Mouse (Mus musculus) WW6 (cell line): ENCODE measurements around the gene Flrt2.

Experiments used
- DNase-seq: peaks from one replicate; pipeline ENCODE4 v3.0.0-alpha.2; 2013; ENCODE audit warnings: low read depth, low spot score

The Flrt2 gene

GRCm38 (mm10) chr12:95734075-95734474 lies 42.0 kb downstream of the Flrt2 start:
- DNase-seq, result no peak

DNA sequence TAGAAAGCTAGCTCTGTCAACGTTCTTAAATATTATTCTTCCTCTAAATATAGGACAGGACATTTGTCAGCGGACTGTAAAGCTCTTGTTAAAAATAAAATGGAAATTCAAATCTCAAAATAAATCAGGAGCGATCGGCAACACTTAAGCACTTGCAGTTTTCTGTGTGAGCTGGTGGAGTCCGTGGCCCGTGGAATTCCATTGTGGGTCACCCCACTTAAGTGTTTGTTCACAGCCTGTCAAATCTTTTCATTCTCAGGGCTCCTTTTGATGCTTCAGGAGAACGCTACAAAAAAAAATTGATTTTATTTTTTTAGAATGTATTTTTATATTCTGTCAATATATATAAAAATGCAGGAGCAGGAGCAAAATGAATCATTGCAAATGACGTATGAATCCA lies 45.5 kb downstream of the Flrt2 start:
- no peak for DNase-seq

DNA sequence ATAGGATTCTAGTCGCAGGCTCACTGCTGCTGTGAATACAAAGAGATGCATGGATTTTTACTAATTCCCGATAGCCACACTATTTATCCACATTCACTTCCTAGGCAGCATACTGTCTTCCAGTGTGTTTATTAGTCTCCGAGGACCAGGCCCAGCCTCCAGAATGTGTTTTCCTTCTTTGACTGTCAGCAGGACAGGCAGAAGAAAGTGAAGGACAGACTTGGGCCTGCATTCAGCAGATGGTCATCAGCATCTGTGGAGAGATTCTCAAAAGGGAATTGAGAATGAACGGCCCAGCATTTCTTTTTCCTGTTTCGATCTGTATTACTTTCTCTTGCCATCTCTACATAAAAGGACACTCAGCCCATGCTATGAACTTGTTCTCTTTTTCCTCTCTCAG lies 46.0 kb downstream of the Flrt2 start:
- no peak for DNase-seq

DNA sequence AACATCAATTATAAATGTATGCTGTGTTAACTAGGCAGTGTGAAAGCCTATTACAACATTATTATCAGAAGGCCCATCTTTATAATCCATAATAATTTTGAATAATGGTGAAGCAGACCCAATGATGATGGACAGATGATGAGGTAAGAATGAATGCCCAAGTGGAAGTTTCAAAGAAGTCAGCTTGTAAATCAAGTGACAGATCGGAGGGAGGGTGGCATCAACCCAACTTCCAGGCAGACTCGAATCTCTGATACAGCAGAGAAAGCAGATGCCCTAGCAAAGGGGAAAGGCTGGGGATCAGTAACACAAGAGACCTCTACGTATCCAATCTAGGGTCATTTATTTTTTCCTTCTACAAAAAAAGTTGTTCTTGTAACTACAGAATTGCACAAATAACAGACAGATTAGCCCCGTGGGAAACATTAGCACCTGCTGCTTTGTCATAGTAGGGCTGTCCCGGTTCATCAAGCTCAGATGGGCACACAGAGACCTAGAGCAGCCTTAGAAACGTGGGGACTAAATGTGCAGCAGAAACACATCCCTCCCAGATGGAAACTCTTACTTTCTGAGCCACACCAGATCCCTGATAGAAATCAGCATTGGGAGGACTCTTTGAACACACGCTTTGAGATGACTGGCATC lies 46.6 kb downstream of the Flrt2 start:
- no peak for DNase-seq

DNA sequence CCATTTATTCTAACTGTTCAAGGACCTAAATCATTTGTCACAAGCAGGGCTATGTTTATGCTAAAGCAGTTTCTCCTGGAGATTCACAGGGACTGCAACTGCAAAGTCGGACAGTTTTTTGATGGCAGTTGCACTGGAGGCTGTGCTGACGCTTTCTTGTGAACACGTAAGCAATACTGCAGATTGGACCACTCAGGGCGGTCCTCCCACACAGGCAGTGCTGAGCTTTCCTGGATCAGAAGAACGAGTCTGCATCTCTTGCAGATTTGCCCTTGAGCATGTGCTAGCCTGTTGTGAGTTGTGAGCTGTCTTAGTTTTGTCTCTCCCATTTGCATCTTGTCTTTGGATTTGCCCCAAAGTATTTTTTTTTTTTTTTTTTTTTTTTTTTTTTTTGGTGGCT lies 47.7 kb downstream of the Flrt2 start:
- DNase-seq, result no peak

DNA sequence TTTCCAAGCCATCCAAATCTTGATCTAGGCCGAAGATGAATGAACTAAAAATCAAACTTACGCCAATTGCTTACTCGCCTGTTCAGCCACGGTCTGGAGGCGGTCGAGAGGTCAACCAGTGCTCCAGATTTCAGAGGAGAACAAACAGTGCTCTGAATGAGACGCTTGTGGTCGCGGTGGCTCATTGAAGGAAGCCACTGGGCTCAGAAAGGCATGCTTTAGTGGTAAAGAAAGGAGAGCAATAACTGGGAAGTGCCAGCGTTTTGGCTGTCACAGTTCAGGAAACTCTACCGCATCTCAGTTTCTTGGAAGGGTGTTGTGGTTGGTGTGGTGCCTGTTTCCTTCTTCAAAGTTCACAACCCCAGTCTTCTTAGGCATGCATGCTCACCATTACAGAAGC lies 49.3 kb downstream of the Flrt2 start:
- DNase-seq, result no peak

DNA sequence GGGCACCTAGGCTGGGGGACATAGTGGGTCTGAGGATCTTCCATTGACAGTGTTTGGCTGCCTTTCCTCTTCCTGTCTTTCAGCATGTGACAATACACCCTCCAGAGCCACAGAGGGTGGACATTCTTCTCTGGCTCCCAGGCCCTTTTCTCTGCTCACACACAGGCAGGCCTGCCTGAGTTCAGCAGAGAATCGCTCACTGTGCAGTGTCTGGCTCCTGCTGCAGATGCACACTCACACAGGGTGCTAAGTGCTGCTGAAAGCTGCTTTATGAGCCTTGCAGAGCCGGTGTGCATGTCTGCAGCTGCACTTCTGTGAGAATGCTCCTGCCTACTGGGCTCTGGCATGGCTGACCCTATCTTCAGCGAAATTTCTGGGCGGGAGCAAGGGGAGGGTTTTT lies 52.3 kb downstream of the Flrt2 start:
- no peak for DNase-seq

- no peak for DNase-seq
Observed at GRCm38 (mm10) chr12:95746856-95747579, 55.0 kb downstream of the Flrt2 start.

- no peak for DNase-seq
Observed at GRCm38 (mm10) chr12:95748760-95749159, 56.7 kb downstream of the Flrt2 start.

DNA sequence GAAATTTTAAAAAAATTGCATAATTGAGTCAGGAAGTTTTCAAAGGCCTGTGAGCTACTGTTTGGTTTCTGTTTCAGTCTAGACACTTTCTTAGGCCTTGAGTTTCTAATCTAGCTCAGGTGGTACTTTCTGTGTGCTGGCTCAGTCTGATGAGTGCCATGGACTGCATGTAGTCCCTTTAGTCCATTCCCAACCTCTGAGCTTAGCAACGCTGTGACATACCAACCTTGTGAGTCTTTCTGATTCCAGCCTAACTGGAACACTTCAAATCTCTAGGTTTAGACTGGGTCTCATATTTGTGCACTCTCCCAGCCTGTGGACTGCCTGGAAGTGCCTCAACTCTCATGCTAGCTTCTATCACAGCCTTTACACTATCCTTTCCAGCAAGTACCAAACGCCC lies 57.2 kb downstream of the Flrt2 start:
- DNase-seq, result no peak

DNA sequence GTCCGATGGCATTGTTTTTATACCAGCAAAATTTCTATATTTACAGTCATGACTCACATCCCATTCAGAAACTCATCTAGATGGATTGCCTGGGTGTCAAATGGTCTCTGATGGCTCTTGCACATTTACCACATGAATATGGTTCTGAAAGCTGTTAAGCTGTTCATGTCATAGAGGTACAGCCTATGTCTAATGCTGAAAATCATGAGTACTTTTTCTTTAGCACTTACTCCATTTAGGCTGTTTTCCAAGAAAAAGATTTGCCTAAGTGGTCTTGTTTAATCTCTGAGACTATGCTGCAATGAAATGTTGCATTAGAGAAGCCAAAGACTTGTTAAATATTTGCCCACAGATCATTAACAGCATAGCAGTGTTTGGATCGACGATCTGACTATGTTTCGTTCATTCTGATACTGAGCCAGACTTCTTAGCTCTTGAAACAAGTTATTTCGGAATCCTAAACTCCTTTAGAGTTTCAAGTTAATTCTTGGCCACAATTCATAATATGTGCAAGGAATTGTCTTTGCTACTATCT lies 67.3 kb downstream of the Flrt2 start:
- DNase-seq, result no peak

DNA sequence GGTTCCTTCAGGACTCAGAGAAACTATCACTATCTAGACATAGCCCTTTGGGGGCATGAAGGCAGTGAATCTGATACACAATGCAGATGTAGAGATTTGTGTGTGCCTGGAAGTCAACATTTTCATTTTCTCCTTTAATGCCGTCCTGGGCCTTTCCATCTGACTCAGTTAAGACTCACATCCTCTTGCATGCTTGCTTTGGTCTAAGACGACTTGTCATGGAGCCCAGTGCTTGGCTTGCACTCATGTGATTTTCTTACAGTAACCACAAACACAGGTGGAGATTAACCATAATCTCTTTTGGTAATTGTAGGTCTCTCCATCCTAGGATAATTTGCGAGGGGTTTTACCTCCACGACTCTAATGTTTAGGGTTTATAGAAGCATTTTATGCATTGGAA lies 73.2 kb downstream of the Flrt2 start:
- no peak for DNase-seq

GRCm38 (mm10) chr12:95769041-95769440 lies 77.0 kb downstream of the Flrt2 start:
- DNase-seq, result no peak

GRCm38 (mm10) chr12:95770251-95770650 lies 78.2 kb downstream of the Flrt2 start:
- no peak for DNase-seq

GRCm38 (mm10) chr12:95790146-95790545 lies 98.1 kb downstream of the Flrt2 start:
- DNase-seq, result no peak

DNA sequence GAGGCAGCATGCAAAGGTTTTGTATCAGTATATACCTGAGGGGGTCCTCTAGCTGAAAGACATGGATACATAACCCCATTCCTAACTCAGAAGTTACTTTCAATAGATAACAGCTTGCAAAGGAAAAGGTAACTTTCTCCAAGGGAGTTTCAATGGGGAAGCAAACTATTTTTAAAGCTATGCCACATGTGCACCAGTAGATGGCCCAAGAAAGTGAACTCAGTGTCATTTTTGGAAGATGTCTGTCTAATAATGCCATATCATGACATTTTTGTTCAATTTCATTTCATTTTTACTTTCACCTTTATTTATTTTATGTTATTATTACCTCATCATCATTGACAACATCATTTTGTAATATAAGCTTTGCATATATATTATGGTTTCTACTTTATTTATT lies 124.6 kb downstream of the Flrt2 start:
- no peak for DNase-seq
